Mouse (Mus musculus) hindbrain, embryonic 13.5 days (tissue): ENCODE results near the gene Rhbdd1. TPM values are rescaled to one million over a fixed set of nuclear protein-coding genes. Genes with fewer than 3 reads are reported as not detected.

Source experiments
- ATAC-seq: fragments of 200-750 bp; cut with Nextera tagmentation; 2 replicates; pipeline ENCODE4 v1.8.0; 2017; ENCODE audit warnings: moderate TSS enrichment; ENCODE audit not compliant: low FRiP score
- H3K27ac ChIP-seq: fragments of 300-500 bp; sonication (generic); 2 replicates; pipeline ENCODE4 v1.5.1; 2015; ENCODE audit warnings: inconsistent platforms, mild to moderate bottlenecking, moderate library complexity
- H3K27me3 ChIP-seq: fragments of 300-500 bp; sonication (generic); 2 replicates; pipeline ENCODE4 v1.6.1; 2015; ENCODE audit warnings: mild to moderate bottlenecking, inconsistent platforms
- H3K36me3 ChIP-seq: fragments of 300-500 bp; sonication (generic); 2 replicates; pipeline ENCODE4 v1.6.1; 2015; ENCODE audit warnings: mild to moderate bottlenecking, inconsistent platforms
- H3K4me1 ChIP-seq: fragments of 300-500 bp; sonication (generic); replicated peaks from 2 replicates; pipeline ENCODE4 v1.6.1; 2015; ENCODE audit warnings: inconsistent platforms
- H3K4me2 ChIP-seq: fragments of 300-500 bp; sonication (generic); 2 replicates; pipeline ENCODE4 v1.6.1; 2015; ENCODE audit warnings: inconsistent platforms, mild to moderate bottlenecking, moderate library complexity
- H3K4me3 ChIP-seq: fragments of 300-500 bp; sonication (generic); 2 replicates; pipeline ENCODE4 v1.5.1; 2015; ENCODE audit warnings: mild to moderate bottlenecking, inconsistent platforms
- H3K9ac ChIP-seq: fragments of 300-500 bp; sonication (generic); 2 replicates; pipeline ENCODE4 v1.6.1; 2015; ENCODE audit warnings: mild to moderate bottlenecking, inconsistent platforms
- H3K9me3 ChIP-seq: fragments of 300-500 bp; sonication (generic); 2 replicates; pipeline ENCODE4 v1.6.1; 2016; ENCODE audit warnings: inconsistent platforms
- WGBS: fragments of 180-500 bp; shearing (Covaris S2); methylation state at CpG from one replicate; pipeline ENCODE4 v1.1.7; 2015; 5-methylcytosine and 5-hydroxymethylcytosine counted together
- polyA plus RNA-seq: library from polyadenylated mRNA; unstranded; fragments of >200 nt; fragmentation: Nextera tagmentation; extraction: Ambion mirVana; gene quantifications from 2 replicates; pipeline ENCODE4 v1.2.1, GENCODE M21; 2015

The Rhbdd1 gene
- polyA plus RNA-seq, 1 experiment from 2014 or later: 4.3 TPM

DNA sequence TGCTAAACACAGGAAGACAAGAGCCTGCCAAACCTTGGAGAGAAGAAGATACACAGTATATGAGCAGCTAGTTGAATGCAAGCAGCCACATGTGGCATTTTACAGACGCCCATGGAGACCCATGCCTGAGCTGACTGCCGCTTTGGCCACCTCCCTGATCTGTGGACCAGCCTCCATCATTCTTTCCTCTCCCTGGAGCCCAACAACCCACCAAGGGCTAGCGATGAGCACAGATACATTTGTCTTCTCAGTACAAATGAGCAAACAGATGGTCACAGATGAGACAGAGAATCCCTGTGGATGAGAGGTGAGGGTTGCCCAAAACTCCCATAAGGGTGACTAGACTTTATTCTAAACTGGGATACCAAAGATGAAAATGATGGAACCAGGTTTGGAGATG, 137.8 kb downstream of the Rhbdd1 start:
- WGBS: 86% methylated on average over 3 of the region's 3 CpGs
- H3K4me3 ChIP-seq: no peak overlapping the region
- H3K4me1 ChIP-seq: peaks cover 7% of the 10 kb centered on the region; the same call in 1 of the 2 replicates
- H3K9me3 ChIP-seq: no peaks in the 10 kb centered on the region
- no peaks in the 10 kb centered on the region for H3K36me3 ChIP-seq
- H3K27ac ChIP-seq: no peak overlapping the region
- no peaks in the 10 kb centered on the region for H3K27me3 ChIP-seq
- no peak for ATAC-seq
- no peak overlapping the region for H3K4me2 ChIP-seq
- no peak overlapping the region for H3K9ac ChIP-seq

DNA sequence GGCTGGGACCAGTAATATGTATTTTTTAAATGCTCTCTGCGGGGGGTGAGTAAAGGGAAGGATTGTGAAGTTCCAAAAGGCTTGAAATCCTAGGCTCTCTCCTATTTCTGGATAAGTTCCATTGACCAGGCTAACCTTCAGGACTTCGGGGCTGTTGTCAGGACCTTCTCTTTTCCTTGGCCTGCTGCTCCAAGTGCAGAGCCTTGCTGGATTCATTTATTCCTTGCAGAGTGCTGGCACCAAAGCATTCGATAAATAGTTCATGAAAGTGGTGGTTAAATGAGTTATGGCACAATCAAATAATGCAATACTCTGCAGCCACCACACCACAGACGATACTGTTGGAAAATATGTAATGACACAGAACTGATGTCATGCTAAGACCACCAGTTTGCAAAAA, 143.1 kb downstream of the Rhbdd1 start:
- Histone ChIP-seq H3K27ac (no peak overlapping the region), H3K9ac (no peak overlapping the region), H3K9me3 (no peaks in the 10 kb centered on the region), H3K27me3 (no peaks in the 10 kb centered on the region), H3K4me1 (no peaks in the 10 kb centered on the region), H3K4me2 (no peak overlapping the region), H3K36me3 (no peaks in the 10 kb centered on the region), H3K4me3 (no peak overlapping the region)
- no peak for ATAC-seq
- 84% methylated on average over 4 of the region's 4 CpGs for WGBS

DNA sequence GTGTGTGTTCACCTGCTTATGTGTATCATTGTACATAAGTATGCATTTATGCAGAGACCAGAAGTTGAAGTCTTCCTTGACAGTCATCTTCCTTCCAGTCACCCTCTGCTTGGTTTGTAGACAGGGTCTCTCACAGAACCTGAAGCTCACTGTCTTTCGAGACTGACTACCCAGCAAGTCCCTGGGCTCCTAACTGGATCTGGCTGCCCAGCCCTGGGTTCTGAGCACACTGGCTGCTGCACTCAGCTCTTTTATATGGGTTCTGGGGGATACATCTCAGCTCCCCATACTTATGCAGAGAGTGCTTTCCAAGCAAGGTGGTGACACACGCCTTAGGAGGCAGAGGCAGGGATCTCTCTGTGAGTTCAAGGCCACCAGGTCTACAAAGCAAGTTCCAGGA, 143.7 kb downstream of the Rhbdd1 start:
- Histone ChIP-seq H3K4me1 (no peaks in the 10 kb centered on the region), H3K27me3 (no peaks in the 10 kb centered on the region), H3K4me2 (no peak overlapping the region), H3K4me3 (no peak overlapping the region), H3K27ac (no peak overlapping the region), H3K36me3 (no peaks in the 10 kb centered on the region), H3K9me3 (no peaks in the 10 kb centered on the region), H3K9ac (no peak overlapping the region)
- WGBS: 89% methylated on average over 2 of the region's 2 CpGs
- no peak for ATAC-seq

DNA sequence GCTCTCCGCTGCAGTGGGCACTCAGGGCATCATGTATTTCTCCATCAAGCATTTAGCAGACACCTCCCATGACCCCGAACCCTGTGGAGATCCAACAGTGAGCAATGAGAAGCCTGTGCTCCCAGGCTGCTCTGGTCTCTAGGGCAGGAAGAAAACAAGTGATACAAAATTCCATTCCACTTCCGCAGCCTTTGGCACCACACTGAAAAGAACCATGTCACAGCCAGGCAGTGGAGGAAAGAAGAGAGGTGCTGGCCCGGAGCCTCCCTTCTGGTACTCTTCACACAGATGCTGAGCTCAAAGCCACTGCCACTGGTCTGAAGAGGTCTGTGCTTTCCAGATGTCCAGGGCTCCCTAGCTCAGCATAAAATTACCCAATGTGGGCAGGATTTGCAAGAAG, 144.8 kb downstream of the Rhbdd1 start:
- 79% methylated on average over 4 of the region's 4 CpGs for WGBS
- Histone ChIP-seq H3K9me3 (no peaks in the 10 kb centered on the region), H3K27me3 (no peaks in the 10 kb centered on the region), H3K4me1 (peaks cover 5% of the 10 kb centered on the region; the same call in 1 of the 2 replicates), H3K9ac (no peak overlapping the region), H3K36me3 (no peaks in the 10 kb centered on the region), H3K4me2 (no peak overlapping the region), H3K4me3 (no peak overlapping the region), H3K27ac (no peak overlapping the region)
- no peak for ATAC-seq

DNA sequence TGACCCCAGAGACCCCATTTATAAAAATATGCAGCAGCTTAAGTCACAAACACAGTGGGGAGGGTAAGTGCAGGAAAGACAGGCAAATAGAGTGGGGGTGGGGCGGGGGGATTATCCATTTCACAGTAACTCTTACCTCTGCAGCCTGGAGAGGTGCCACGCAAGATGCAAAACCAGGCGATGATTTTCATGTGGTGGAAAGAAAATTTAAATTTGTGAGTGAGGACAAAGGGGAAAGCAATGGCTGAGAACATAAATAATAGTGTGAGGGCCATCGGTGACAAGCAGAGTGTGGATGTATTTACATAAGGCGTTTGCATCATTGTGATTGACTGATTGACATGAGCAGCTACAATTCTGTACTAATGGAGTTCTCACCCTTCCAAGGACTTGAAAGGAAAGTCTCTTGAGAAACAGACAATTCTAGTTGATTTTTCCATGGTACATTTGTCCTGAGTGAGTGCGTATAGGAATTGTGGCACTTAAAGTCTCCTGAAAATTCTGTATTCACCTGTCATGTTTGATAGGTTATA, 149.1 kb downstream of the Rhbdd1 start:
- H3K36me3 ChIP-seq: no peaks in the 10 kb centered on the region
- 45% methylated on average over 6 of the region's 6 CpGs for WGBS
- no peaks in the 10 kb centered on the region for H3K9me3 ChIP-seq
- H3K27ac ChIP-seq: no peak overlapping the region
- H3K9ac ChIP-seq: no peak overlapping the region
- peaks cover 5% of the 10 kb centered on the region; the same call in 1 of the 2 replicates for H3K4me1 ChIP-seq
- H3K4me2 ChIP-seq: no peak overlapping the region
- no peak for ATAC-seq
- no peaks in the 10 kb centered on the region for H3K27me3 ChIP-seq
- no peak overlapping the region for H3K4me3 ChIP-seq

DNA sequence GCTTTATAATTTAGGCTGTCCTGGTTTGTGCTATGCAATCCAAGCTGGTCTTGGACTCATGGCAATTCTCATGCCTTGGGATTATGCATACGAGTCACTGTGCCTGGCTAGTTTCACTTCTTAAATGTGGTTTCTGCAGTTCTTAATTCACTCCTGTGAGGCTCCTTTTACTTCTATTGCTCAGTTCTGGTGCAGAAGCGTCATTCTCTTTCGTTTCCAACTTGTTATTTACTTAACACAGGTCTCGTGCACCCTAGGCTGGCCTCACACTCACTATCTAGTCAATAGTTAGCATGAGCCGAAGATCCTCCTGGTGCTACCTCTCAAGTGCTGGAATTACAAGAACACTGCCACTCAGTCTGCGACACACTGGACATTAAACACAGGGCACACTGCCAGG, 152.6 kb downstream of the Rhbdd1 start:
- 82% methylated on average over 6 of the region's 6 CpGs for WGBS

DNA sequence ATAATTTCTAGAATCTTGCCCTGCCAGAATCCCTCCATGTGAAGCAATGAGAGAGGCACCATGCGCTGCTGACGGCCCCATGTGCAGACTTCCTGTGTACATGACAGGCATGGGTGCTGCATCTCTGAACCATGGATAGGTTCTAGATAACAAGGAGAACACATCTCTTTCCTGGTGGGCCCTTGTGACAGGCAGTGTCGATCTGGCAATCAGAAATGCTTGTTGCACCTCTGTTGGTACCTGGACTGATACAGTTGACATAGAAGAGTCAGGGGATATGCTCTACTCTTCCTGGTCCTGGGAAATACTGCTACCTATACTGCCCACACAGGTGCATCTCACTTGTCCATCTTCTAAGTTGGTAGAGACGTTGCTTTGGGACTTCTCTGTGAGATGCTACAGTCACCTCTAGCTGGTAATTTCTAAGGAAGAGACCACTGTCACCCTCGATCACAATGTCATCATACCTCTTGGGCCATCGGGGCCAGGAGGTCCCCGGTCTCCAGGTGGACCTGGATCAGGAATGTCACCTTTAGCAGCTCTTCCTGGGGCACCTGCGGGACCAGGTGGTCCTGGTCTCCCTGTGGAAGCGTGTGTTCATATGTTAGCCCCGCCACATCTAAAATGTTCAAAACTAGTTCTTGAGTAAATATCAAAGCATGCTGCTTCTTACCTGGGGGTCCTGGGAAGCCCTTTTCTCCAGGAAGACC, 154.4 kb downstream of the Rhbdd1 start:
- 93% methylated on average over 10 of the region's 10 CpGs for WGBS
- no peak for ATAC-seq
- H3K4me3 ChIP-seq: no peak overlapping the region

More for the DNA sequence above, 152.6 kb downstream of the Rhbdd1 start:
- Histone ChIP-seq H3K36me3 (no peaks in the 10 kb centered on the region), H3K4me3 (no peak overlapping the region), H3K9ac (no peak overlapping the region), H3K4me2 (no peak overlapping the region), H3K9me3 (no peaks in the 10 kb centered on the region), H3K27ac (no peak overlapping the region), H3K27me3 (0 out of 2 replicates have a peak, but pooled peaks cover 3% of the 10 kb centered on the region), H3K4me1 (peaks cover 5% of the 10 kb centered on the region; the same call in 1 of the 2 replicates)
- ATAC-seq: no peak

DNA sequence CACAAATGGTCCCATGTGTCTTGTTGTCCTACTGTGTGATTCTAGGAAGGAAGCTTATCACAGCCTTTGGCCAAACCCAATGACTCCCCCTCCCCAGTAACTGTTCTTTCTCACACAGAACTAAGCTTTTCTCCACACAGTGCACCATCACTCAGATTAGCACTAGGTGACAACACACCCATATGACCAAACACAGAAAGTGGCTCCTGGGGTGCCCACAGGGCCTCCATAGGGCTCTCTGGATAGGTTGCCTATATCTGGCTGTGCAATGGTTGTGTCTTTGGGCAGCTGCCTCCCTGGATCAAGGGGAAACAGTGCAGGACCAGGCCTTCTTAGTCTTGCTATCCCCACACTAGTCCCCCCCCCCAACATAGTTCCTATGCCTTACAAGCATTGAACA, 157.2 kb downstream of the Rhbdd1 start:
- peaks cover 25% of the 10 kb centered on the region for H3K4me1 ChIP-seq
- no peaks in the 10 kb centered on the region for H3K9me3 ChIP-seq
- 0 out of 2 replicates have a peak, but pooled peaks cover 3% of the 10 kb centered on the region for H3K27me3 ChIP-seq
- no peak overlapping the region for H3K9ac ChIP-seq
- H3K36me3 ChIP-seq: no peaks in the 10 kb centered on the region
- no peak for ATAC-seq
- no peak overlapping the region for H3K4me3 ChIP-seq
- H3K27ac ChIP-seq: no peak overlapping the region
- H3K4me2 ChIP-seq: no peak overlapping the region

More for the DNA sequence above, 154.4 kb downstream of the Rhbdd1 start:
- Histone ChIP-seq H3K4me1 (peaks cover 13% of the 10 kb centered on the region), H3K27ac (no peak overlapping the region), H3K27me3 (0 out of 2 replicates have a peak, but pooled peaks cover 3% of the 10 kb centered on the region), H3K9me3 (no peaks in the 10 kb centered on the region), H3K9ac (no peak overlapping the region), H3K4me2 (no peak overlapping the region), H3K36me3 (no peaks in the 10 kb centered on the region)

DNA sequence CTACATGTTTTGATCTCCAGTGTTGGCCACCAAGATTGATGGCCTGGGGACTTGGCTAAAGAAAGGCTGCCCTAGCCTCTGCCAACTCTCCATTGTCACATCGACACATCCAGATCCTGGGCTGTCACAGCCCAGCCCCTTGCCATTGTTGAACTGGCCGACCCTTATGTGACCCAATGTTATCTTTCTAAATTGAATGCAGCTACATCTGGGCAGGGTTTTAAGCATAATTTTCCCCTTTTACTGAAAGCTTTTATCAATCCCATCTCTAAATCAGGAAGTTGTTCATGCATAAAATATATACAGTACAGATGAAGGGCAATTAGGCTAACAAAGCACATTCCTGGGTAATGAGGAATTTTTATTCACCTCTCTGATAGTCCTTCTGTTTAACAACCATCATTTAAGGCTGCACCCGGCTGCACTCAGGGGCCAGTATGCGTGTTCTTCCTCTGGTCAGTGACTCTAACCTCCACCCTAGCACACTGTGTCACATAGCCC, 158.3 kb downstream of the Rhbdd1 start:
- 6% methylated on average over 4 of the region's 4 CpGs for WGBS
- no peak overlapping the region for H3K4me2 ChIP-seq
- peaks cover 25% of the 10 kb centered on the region for H3K4me1 ChIP-seq
- peak; percentile 45; the same call in 1 of the 2 replicates for ATAC-seq
- H3K27me3 ChIP-seq: 0 out of 2 replicates have a peak, but pooled peaks cover 3% of the 10 kb centered on the region
- H3K4me3 ChIP-seq: no peak overlapping the region
- no peaks in the 10 kb centered on the region for H3K9me3 ChIP-seq
- H3K36me3 ChIP-seq: no peaks in the 10 kb centered on the region
- no peak overlapping the region for H3K9ac ChIP-seq
- peak overlapping the region; percentile 63 for H3K27ac ChIP-seq

DNA sequence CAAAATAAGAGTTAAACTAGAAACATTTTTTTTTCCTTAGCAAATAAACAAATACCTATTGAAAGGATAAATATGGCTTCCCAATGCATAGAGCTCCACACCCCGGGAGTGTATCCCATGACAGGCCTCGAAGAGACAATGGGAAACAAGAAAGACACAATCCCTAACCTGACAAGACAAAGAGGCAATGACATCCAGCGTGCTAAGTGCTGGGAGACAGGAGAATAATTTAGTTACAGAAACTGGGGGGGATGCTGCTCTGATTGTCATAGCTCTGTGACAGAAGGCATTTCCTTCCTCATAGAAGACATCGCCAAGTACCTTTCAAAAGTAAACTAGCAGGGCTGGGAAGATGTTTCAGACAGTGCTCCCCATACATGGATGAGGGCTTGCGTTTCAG, 159.0 kb downstream of the Rhbdd1 start:
- Histone ChIP-seq H3K4me1 (peaks cover 25% of the 10 kb centered on the region), H3K9me3 (no peaks in the 10 kb centered on the region), H3K4me3 (no peak overlapping the region), H3K36me3 (no peaks in the 10 kb centered on the region), H3K27ac (no peak overlapping the region), H3K4me2 (no peak overlapping the region), H3K9ac (no peak overlapping the region), H3K27me3 (0 out of 2 replicates have a peak, but pooled peaks cover 3% of the 10 kb centered on the region)
- no peak for ATAC-seq
- 36% methylated on average over 5 of the region's 5 CpGs for WGBS

DNA sequence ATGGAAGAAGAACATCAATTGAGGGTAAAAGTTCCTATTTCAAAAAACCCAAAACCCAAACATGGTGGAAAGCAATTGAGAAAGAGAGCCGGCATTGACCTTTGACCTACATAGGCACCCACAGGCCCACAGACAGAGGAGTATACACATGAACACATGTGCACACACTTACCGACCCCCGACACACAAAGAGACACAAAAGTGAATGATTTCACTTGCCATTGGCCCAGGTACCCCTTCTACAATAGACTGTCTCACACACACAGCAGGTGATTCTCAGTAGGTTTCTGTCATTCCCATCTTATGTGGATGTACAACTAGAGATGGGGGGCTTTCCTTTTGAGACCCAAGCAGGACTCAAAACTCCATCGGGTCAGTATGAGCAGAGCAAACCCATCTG, 159.6 kb downstream of the Rhbdd1 start:
- Histone ChIP-seq H3K36me3 (no peaks in the 10 kb centered on the region), H3K27me3 (0 out of 2 replicates have a peak, but pooled peaks cover 3% of the 10 kb centered on the region), H3K9ac (no peak overlapping the region), H3K4me1 (peaks cover 25% of the 10 kb centered on the region), H3K4me3 (no peak overlapping the region), H3K4me2 (no peak overlapping the region), H3K27ac (no peak overlapping the region), H3K9me3 (no peaks in the 10 kb centered on the region)
- 0 out of 2 replicates have a peak, but pooled peaks have one; percentile 50 for ATAC-seq
- 59% methylated on average over 4 of the region's 4 CpGs for WGBS

DNA sequence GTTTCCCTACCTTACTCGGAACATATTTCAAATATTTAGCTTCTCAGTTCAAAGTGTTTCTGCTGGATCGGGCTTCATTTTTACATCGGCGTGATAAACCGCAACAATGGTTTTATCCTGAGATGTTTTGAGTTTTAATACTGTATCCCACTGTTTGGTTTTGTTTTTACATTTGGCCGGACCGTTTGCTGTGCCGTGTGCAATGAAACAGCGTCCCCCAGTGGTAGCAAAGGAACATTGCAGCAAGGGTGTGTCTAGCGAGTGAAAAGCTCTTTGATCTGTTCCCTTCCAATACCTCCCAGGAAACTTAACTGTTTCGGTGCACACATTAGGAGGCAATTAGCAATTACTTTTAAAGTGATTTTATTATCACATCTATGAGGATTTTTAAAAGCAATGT, 160.0 kb downstream of the Rhbdd1 start:
- Histone ChIP-seq H3K4me3 (no peak overlapping the region), H3K4me2 (no peak overlapping the region), H3K36me3 (no peaks in the 10 kb centered on the region), H3K9me3 (no peaks in the 10 kb centered on the region), H3K4me1 (peaks cover 25% of the 10 kb centered on the region), H3K27me3 (0 out of 2 replicates have a peak, but pooled peaks cover 3% of the 10 kb centered on the region), H3K27ac (no peak overlapping the region), H3K9ac (no peak overlapping the region)
- peak; percentile 40; the same call in 1 of the 2 replicates for ATAC-seq
- 37% methylated on average over 11 of the region's 11 CpGs for WGBS
